Mouse (Mus musculus): ENCODE measurements at regions not wholly inside any gene's neighbourhood (a gene's known extent, or its start where the extent isn't known, plus 50 kb on each side); places are given as distances from the start of the nearest gene placed in this dataset.
A peak's percentile ranks its signal among the peaks of the same experiment; 100 is the strongest.

DNA sequence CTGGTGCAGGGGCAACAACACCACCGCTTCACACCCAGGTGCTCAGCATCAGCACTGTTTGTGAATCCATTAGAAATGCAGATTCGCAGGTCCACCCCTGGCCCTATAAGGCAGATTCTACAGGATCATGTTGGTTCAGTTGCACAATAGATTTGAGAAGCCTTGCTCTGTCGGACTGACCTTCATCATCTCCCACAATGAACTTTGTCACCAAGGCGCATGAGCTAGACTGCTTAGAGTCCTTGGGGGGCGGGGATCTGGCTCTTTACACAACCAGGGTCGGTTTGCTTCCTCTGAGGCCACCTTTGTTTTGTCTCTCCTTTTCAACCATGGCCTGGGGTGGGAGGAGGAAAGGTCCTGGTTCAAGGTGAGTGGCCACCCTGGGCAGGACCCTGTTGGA is 209.7 kb downstream of the Igsf11 start:
- 54% methylated on average over 6 of the region's 6 CpGs for WGBS
- H3K27me3 ChIP-seq (replicated peaks; ENCODE audit: control insufficient read depth, insufficient read depth, low read length): no peaks in the 10 kb centered on the region
- H3K4me1 ChIP-seq (ENCODE audit: control insufficient read depth, insufficient read depth, low read length): no peaks in the 10 kb centered on the region

DNA sequence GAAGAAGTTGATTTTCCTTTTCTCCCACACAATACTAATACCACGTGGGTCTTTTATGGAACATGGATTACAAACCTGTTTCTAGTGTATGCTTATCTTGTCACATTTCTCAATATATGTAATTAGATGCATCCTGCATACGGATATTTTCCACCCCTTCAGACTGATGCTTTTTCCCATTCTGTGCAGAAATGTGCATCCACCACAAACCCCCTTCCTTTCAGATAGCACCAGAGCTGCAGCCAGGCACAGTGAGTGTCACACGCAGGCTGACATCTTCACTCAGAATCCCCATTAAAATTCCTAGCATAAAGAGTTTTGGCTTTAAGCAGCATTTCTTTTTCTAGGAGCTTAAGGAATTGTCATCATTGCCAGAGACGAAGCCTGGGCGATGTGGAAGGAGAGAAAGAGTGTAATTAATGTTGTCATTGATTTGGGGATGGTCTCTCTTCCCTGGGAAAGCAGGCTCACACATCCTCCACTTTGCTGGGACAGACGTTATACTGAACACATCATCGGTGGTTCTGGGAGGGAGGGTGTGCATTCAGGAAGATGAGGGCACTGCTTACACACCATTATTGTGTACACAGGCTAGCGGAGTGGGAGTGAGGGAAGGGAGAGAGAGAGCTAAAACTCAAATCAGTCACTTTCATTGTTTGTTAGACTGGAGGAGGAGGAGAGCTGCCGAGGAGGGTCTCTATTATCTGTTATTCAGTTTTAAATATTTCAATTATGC is 211.1 kb downstream of the Igsf11 start:
- no peaks in the 10 kb centered on the region for H3K36me3 ChIP-seq (ENCODE audit: control insufficient read depth, insufficient read depth, low read length)
- WGBS: 64% methylated on average over 9 of the region's 9 CpGs
- H3K27ac ChIP-seq (replicated peaks; ENCODE audit: low read depth, low read length): no peak overlapping the region
- ATAC-seq (ENCODE audit: low read depth): no peak
- no peaks in the 10 kb centered on the region for H3K9me3 ChIP-seq (ENCODE audit: control insufficient read depth, low read length)
- H3K4me2 ChIP-seq (ENCODE audit: low read depth, low read length): no peak overlapping the region
- DNase-seq (ENCODE audit: low spot score): no peak
- no peak overlapping the region for H3K4me3 ChIP-seq (ENCODE audit: low read depth, low read length)
- H3K4me1 ChIP-seq (ENCODE audit: control insufficient read depth, insufficient read depth, low read length): no peaks in the 10 kb centered on the region
- H3K27me3 ChIP-seq (replicated peaks; ENCODE audit: control insufficient read depth, insufficient read depth, low read length): no peaks in the 10 kb centered on the region
- no peak overlapping the region for H3K9ac ChIP-seq (ENCODE audit: low read depth, low read length)

More for the DNA sequence above, 209.7 kb downstream of the Igsf11 start:
- H3K9ac ChIP-seq (ENCODE audit: low read depth, low read length): no peak overlapping the region
- H3K27ac ChIP-seq (replicated peaks; ENCODE audit: low read depth, low read length): no peak overlapping the region
- ATAC-seq (ENCODE audit: low read depth) (no peak), DNase-seq (ENCODE audit: low spot score) (no peak)
- no peaks in the 10 kb centered on the region for H3K9me3 ChIP-seq (ENCODE audit: control insufficient read depth, low read length)
- no peak overlapping the region for H3K4me2 ChIP-seq (ENCODE audit: low read depth, low read length)
- no peak overlapping the region for H3K4me3 ChIP-seq (ENCODE audit: low read depth, low read length)
- no peaks in the 10 kb centered on the region for H3K36me3 ChIP-seq (ENCODE audit: control insufficient read depth, insufficient read depth, low read length)

DNA sequence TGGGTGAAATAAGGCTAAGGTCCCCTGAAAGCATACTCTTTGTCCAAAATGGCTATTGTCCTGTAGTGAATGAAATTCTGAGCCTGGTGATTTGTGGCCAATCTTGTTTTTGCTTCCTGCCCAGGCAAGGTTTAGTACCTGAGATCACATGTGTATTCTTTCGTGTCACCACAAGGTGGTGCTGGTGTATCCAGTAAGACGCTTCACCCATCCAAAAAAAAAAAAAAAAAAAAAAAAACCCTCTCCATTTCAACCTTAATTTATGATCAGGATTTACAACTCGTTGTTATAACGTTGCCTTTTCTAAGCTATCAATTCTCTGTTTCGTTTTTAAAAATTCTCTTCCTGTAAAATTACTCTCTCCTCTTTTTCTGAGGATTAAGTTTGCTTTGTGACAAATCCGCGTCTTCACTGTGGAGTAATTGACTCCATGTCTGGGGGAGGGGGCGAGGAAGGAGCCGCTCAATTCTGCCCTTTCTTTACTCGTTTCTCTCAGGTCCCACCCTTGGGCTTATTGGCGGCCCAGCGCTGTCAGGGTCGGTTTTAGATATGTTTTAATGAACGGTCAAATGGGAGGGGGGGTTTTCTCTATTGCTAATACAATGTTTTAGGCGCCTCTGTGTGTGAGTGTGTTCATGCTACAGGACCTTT is 217.0 kb downstream of the Igsf11 start:
- Histone ChIP-seq H3K4me2 (ENCODE audit: low read depth, low read length) (peak overlapping the region; percentile 75), H3K4me1 (ENCODE audit: control insufficient read depth, insufficient read depth, low read length) (no peaks in the 10 kb centered on the region), H3K9me3 (ENCODE audit: control insufficient read depth, low read length) (no peaks in the 10 kb centered on the region), H3K27me3 (replicated peaks; ENCODE audit: control insufficient read depth, insufficient read depth, low read length) (no peaks in the 10 kb centered on the region), H3K4me3 (ENCODE audit: low read depth, low read length) (peak overlapping the region; percentile 36), H3K27ac (replicated peaks; ENCODE audit: low read depth, low read length) (no peak overlapping the region), H3K9ac (ENCODE audit: low read depth, low read length) (no peak overlapping the region), H3K36me3 (ENCODE audit: control insufficient read depth, insufficient read depth, low read length) (no peaks in the 10 kb centered on the region)
- DNase-seq (ENCODE audit: low spot score) (peak; percentile 77), ATAC-seq (ENCODE audit: low read depth) (no peak)
- 16% methylated on average over 15 of the region's 15 CpGs for WGBS

DNA sequence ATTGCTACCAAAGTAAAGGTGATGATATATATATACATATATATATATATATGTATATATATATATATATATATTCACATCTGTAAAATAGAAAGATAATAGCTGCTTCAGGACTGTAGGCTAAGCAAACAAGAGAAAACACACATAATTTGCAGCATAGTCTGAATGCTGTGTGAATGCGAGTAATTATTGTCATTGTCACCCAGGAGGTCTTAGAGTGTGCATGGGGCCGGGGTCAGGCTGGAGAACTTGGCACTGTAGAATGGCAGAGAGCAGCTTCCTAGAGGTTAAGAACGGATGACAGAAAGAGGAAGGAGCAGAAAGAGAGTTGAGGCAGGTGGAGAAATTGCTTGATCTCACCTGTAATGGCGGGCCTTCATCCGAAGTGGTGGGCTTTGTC is 217.6 kb downstream of the Igsf11 start:
- H3K4me2 ChIP-seq (ENCODE audit: low read depth, low read length): peak overlapping the region; percentile 75
- H3K27ac ChIP-seq (replicated peaks; ENCODE audit: low read depth, low read length): no peak overlapping the region
- no peak overlapping the region for H3K4me3 ChIP-seq (ENCODE audit: low read depth, low read length)
- 89% methylated on average over 5 of the region's 5 CpGs for WGBS
- H3K9me3 ChIP-seq (ENCODE audit: control insufficient read depth, low read length): no peaks in the 10 kb centered on the region
- H3K4me1 ChIP-seq (ENCODE audit: control insufficient read depth, insufficient read depth, low read length): no peaks in the 10 kb centered on the region
- H3K9ac ChIP-seq (ENCODE audit: low read depth, low read length): no peak overlapping the region
- DNase-seq (ENCODE audit: low spot score) (no peak), ATAC-seq (ENCODE audit: low read depth) (no peak)
- H3K36me3 ChIP-seq (ENCODE audit: control insufficient read depth, insufficient read depth, low read length): no peaks in the 10 kb centered on the region
- H3K27me3 ChIP-seq (replicated peaks; ENCODE audit: control insufficient read depth, insufficient read depth, low read length): no peaks in the 10 kb centered on the region

DNA sequence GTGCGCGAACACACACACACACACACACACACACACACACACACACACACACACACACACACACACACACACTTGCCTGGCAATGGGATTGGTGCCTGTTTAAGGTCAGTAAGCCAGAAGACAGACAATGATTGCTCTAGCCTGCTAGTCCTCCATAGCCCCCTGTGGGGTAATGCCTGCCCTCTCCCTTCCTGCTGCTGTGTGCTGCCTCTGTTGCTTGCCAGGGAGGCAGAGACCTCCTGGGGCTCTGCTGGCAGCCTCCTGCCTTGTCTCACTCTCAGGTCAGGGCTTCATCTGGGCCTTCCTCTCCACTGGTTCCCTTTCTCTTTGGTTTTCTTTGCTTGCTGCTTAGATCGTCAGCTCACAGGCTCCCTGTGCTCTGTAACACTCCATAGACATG is 225.6 kb downstream of the Igsf11 start:
- H3K9me3 ChIP-seq (ENCODE audit: control insufficient read depth, low read length): no peaks in the 10 kb centered on the region
- H3K36me3 ChIP-seq (ENCODE audit: control insufficient read depth, insufficient read depth, low read length): no peaks in the 10 kb centered on the region
- no peaks in the 10 kb centered on the region for H3K27me3 ChIP-seq (replicated peaks; ENCODE audit: control insufficient read depth, insufficient read depth, low read length)
- ATAC-seq (ENCODE audit: low read depth): no peak
- 80% methylated on average over 3 of the region's 3 CpGs for WGBS
- no peak overlapping the region for H3K4me2 ChIP-seq (ENCODE audit: low read depth, low read length)
- no peak overlapping the region for H3K9ac ChIP-seq (ENCODE audit: low read depth, low read length)
- 0 out of 2 replicates have a peak, but pooled peaks cover 4% of the 10 kb centered on the region for H3K4me1 ChIP-seq (ENCODE audit: control insufficient read depth, insufficient read depth, low read length)
- no peak overlapping the region for H3K4me3 ChIP-seq (ENCODE audit: low read depth, low read length)
- DNase-seq (ENCODE audit: low spot score): no peak
- no peak overlapping the region for H3K27ac ChIP-seq (replicated peaks; ENCODE audit: low read depth, low read length)

DNA sequence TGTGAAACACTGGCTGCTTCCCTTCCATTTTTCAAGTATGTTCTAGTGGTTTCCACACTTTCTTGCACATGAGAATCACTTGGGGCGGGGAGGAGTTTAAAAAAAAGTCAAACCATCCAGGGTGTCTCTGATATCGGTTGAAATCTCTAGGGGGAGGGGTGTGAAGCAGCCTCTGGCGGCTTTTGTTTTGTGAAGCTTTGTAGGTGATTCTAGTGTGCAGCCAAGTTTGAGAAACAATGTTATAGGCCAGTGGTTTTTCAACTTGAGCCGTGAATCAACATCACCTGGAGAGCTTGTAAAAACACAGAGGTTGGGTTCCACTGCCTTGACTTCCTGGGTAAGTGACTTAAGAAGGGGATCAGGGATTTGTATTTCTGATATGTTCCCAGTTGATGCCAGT is 227.3 kb downstream of the Igsf11 start:
- DNase-seq (ENCODE audit: low spot score): no peak
- H3K4me2 ChIP-seq (ENCODE audit: low read depth, low read length): no peak overlapping the region
- ATAC-seq (ENCODE audit: low read depth): no peak
- peaks cover 12% of the 10 kb centered on the region; the same call in 1 of the 2 replicates for H3K4me1 ChIP-seq (ENCODE audit: control insufficient read depth, insufficient read depth, low read length)
- H3K36me3 ChIP-seq (ENCODE audit: control insufficient read depth, insufficient read depth, low read length): no peaks in the 10 kb centered on the region
- WGBS: 44% methylated on average over 4 of the region's 4 CpGs
- no peak overlapping the region for H3K4me3 ChIP-seq (ENCODE audit: low read depth, low read length)
- H3K27ac ChIP-seq (replicated peaks; ENCODE audit: low read depth, low read length): no peak overlapping the region
- H3K9ac ChIP-seq (ENCODE audit: low read depth, low read length): no peak overlapping the region
- no peaks in the 10 kb centered on the region for H3K9me3 ChIP-seq (ENCODE audit: control insufficient read depth, low read length)
- no peaks in the 10 kb centered on the region for H3K27me3 ChIP-seq (replicated peaks; ENCODE audit: control insufficient read depth, insufficient read depth, low read length)

DNA sequence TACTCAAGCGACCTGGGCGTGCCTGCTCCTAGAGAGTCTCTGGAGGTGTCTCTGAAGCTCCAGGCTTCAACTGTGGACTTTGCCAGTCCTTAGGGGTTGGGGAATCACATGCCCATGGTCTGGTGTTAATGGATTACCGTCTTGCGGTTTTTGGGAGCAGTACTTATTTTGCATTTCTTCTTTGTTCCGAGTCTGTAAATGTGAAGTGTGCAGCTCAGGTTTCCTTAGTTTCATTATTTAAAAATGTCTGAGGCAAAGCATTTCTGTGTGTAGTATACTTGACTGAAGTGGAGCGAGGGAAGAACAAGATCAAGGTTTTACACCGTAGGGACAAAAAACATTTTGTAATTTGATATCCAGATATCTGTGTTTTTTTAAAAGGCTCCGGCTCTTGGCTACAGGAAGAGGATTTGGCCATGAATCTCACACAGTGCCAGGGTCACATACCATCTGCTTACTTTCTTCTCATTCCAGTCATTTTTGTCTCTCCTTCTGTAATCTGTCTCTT is 231.0 kb downstream of the Igsf11 start:
- no peak overlapping the region for H3K9ac ChIP-seq (ENCODE audit: low read depth, low read length)
- no peaks in the 10 kb centered on the region for H3K27me3 ChIP-seq (replicated peaks; ENCODE audit: control insufficient read depth, insufficient read depth, low read length)
- ATAC-seq (ENCODE audit: low read depth): peak; percentile 75; the same call in 1 of the 2 replicates
- no peaks in the 10 kb centered on the region for H3K9me3 ChIP-seq (ENCODE audit: control insufficient read depth, low read length)
- no peak overlapping the region for H3K4me3 ChIP-seq (ENCODE audit: low read depth, low read length)
- H3K4me1 ChIP-seq (ENCODE audit: control insufficient read depth, insufficient read depth, low read length): peaks cover 12% of the 10 kb centered on the region; the same call in 1 of the 2 replicates
- no peak overlapping the region for H3K27ac ChIP-seq (replicated peaks; ENCODE audit: low read depth, low read length)
- H3K4me2 ChIP-seq (ENCODE audit: low read depth, low read length): no peak overlapping the region
- no peaks in the 10 kb centered on the region for H3K36me3 ChIP-seq (ENCODE audit: control insufficient read depth, insufficient read depth, low read length)
- WGBS: 43% methylated on average over 8 of the region's 8 CpGs
- peak; percentile 35 for DNase-seq (ENCODE audit: low spot score)

DNA sequence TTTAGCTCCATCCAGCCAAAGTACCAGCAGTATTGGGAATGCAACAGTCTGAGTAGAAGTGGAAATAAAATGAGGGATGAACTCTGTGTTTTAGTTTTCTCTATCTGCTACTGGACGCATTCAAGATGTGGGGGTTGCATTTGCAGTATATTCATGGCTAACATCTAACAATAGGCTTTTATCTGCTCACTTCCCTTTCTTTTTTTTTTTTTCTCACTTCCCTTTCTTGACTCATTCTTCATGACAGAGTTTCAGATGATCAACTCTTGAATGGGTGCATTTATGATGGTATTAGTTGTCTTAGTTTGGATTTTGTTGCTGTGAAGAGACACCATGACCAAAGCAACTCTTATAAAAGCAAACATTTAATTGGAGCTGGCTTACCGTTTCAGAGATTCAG is 240.0 kb downstream of the Igsf11 start:
- ATAC-seq (ENCODE audit: low read depth): no peak
- H3K9ac ChIP-seq (ENCODE audit: low read depth, low read length): no peak overlapping the region
- no peaks in the 10 kb centered on the region for H3K36me3 ChIP-seq (ENCODE audit: control insufficient read depth, insufficient read depth, low read length)
- 82% methylated on average over 2 of the region's 2 CpGs for WGBS
- H3K4me2 ChIP-seq (ENCODE audit: low read depth, low read length): no peak overlapping the region
- H3K27me3 ChIP-seq (replicated peaks; ENCODE audit: control insufficient read depth, insufficient read depth, low read length): no peaks in the 10 kb centered on the region
- no peak overlapping the region for H3K4me3 ChIP-seq (ENCODE audit: low read depth, low read length)
- H3K9me3 ChIP-seq (ENCODE audit: control insufficient read depth, low read length): no peaks in the 10 kb centered on the region
- no peak overlapping the region for H3K27ac ChIP-seq (replicated peaks; ENCODE audit: low read depth, low read length)
- no peaks in the 10 kb centered on the region for H3K4me1 ChIP-seq (ENCODE audit: control insufficient read depth, insufficient read depth, low read length)
- DNase-seq (ENCODE audit: low spot score): no peak
